Mouse (Mus musculus) ES-Bruce4 (cell line): ENCODE measurements around the gene Adamts10.

ENCODE experiments used
- CTCF ChIP-seq: IDR thresholded peaks from one replicate; pipeline ENCODE4 v1.8.1; 2011; ENCODE audit warnings: low read depth, low read length
- EP300 ChIP-seq: IDR thresholded peaks from 2 replicates; pipeline ENCODE4 v1.6.1; 2011; ENCODE audit warnings: low read depth, low read length; ENCODE audit not compliant: insufficient read depth
- POLR2A ChIP-seq: IDR thresholded peaks from one replicate; pipeline ENCODE4 v1.8.1; 2011; ENCODE audit warnings: low read length; ENCODE audit not compliant: insufficient read depth

DNA sequence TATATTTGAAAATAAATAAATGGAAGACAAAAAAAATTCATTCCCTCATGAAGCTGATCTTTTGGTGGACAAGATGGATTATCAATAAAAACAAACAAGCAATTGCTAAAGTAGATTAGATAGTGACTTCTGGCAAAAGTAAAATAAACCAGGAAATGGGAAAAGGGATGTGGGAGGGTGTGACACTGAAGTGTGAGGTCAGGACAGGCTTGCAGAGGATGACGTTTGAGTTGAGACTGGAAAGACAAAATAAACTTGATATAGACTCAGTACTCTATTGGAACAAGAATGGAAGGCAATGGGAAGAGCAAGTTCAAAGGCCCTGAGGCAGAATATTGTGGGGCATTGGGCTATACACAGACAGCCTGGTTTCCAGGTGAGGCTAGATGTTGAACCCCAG lies 3.6 kb upstream of the Adamts10 start:
- no peak for TF ChIP-seq POLR2A
- no peak for TF ChIP-seq CTCF
- TF ChIP-seq EP300: no peak
